Mouse (Mus musculus): ENCODE data around the gene Pvrig.
"Not testable (repeated sequence)": the region's sequence is repeated elsewhere in the genome, so short reads cannot be mapped to it uniquely, and the experiment has no call there.

The Pvrig gene

DNA sequence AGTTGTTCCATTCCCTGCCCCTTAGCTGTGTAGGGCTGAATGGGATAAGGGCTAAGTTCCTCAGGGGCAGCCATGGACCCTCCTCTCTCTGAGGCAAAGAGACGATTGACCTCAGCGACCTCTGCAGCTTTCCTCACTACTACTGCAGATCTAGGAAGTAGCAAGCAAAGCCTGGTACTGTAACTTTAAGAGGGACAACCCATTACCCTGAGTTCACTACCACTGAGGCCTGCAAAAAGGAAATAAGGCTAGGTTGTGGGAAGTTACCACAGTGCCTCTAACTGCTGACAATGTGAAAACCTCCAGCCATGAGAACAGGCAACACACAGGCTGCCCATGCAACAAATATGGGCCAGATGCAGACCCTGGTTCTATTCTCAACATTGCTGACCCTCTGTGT lies at the start of gene Pvrig:
Gene Pvrig, plus strand, starts transcription at position 301 of the 400 bp plus-strand sequence.
- no peak for DNase-seq (ENCODE audit: low spot score)

DNA sequence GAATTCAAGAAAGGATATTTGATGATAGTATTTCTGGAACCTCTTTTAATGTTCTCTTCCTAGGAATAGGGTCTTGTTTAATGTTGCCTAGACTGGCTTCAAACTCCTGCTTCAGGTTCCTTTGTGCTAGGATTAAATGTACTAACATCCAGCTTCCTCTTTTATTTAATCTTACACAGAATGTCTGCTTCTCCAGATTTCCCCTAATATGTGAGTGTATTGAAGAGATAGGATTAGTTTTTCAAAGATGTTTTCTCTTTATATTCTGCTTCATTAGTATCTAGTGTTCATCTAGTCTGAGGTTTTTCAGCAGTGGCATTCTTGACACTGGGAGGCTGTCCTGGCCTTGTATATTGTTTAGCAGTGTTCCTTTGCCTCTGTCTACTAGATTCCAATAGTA lies 47.6 kb upstream of the Pvrig start:
- DNase-seq (ENCODE audit: low spot score), result no peak

DNA sequence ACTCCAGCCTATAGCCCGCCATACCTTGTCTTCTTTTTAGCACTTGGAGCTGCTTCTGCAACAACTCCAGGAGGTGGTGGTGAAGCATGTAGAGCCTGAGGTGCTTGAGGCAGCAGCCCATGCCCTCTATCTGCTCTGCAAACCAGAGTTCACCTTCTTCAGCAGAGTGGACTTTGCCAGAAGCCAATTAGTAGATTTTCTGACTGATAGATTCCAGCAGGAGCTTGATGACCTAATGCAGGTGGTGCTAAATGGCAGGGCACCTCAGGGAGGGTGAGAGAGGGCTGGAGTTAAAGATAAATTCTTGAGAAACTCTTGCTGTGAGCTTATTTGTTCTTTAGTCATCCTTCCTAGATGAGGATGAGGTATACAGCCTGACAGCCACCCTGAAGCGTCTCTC lies 42.1 kb upstream of the Pvrig start:
- no peak for DNase-seq (ENCODE audit: low spot score)

DNA sequence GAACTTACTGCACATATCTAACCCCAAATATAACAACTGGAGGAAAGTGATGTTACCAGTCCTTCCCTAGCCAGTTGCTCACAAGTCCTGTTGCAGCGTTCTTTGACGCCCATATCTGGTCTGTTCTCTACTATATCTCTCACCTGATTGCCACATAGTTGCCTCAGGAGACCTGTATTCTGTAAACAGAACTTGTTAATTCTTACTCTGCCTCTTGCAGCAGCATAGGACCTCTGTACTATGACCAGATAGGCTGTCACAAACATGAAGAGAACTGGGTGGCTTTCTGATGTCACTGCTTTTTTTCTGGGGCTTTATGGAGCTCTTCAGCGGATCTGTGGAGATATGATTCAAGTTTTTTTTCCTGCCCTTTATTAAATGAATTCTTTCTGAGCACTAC lies 29.0 kb upstream of the Pvrig start:
- no peak for DNase-seq (ENCODE audit: low spot score)

DNA sequence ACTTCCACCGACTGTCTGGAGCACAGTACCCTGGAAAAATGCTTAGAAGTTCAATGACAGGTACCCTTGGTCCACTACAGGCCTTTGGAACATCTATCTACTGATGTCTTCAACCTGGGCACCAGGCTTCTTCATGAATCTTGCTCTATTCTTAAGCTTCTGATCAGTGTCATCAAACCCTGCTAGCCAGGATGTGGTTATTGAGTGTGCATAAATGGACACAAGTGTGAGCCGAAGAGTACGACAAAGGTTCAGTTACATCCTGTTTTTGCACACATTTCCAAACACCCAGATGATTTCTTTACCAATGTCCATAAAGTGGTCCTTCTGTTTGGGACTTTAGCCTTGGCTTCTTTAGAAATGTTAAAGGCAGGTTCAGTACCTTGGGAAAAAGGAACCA lies 1.5 kb downstream of the Pvrig start:
- DNase-seq (ENCODE audit: low spot score), result no peak

DNA sequence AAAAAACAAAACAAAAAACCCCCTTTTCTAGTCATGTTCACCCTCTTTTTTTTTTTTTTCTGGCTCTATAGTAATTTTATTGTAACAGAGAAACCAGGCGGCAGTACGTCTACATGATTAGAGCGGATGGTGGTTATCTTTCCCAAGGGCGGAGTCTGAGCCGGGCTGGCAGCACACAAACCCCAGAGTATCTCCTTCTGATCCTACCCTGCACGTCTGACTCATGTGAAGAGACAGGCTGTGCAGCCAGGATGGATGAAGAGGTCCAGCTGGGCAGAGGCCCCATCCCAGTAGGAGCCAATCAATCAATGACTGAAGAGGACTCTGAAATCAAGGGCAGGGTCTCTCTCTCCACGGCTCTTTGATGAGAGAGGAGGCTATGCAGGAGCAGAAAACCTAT lies 21.4 kb downstream of the Pvrig start:
- DNase-seq (ENCODE audit: low spot score), result not testable (repeated sequence)

DNA sequence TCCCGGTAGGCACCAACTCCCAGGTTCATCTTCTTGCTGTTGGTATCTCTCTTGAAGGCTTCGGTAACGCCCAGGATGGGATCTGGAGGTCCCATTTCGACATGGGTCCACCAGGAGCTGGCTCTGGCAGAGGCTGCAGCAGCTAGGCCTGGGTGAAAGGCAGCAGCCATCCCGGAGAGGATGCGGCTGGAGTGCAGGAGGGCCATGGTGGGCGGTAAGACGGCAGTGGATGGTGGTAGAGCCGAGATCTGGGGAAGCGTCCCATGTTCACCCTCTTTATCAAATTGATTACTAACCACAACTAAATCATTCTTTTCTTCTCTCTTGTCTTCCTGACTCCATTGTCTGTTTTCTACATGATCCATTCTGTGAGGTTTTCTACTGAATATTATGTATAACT lies 23.6 kb downstream of the Pvrig start:
- not testable (repeated sequence) for DNase-seq (ENCODE audit: low spot score)
